Mouse (Mus musculus) hindbrain, embryonic 16.5 days (tissue): ENCODE results near the gene Musk. TPM values are rescaled to one million over a fixed set of nuclear protein-coding genes. Genes with fewer than 3 reads are reported as not detected.
"Not testable (repeated sequence)": the region's sequence is repeated elsewhere in the genome, so short reads cannot be mapped to it uniquely, and the experiment has no call there.

Experiments used
- ATAC-seq: fragments of 200-750 bp; cut with Nextera tagmentation; 2 replicates; pipeline ENCODE4 v1.8.0; 2017; ENCODE audit warnings: moderate TSS enrichment, moderate library complexity
- H3K27ac ChIP-seq: fragments of 300-500 bp; sonication (generic); 2 replicates; pipeline ENCODE4 v1.5.1; 2014; ENCODE audit warnings: low read depth, mild to moderate bottlenecking, control low read depth, low read length, moderate library complexity
- H3K27me3 ChIP-seq: fragments of 300-500 bp; sonication (generic); replicated peaks from 2 replicates; pipeline ENCODE4 v1.6.1; 2014; ENCODE audit warnings: low read length; ENCODE audit not compliant: control insufficient read depth, insufficient read depth
- H3K36me3 ChIP-seq: fragments of 300-500 bp; sonication (generic); 2 replicates; pipeline ENCODE4 v1.6.1; 2014; ENCODE audit warnings: mild to moderate bottlenecking, low read length, moderate library complexity, mixed read lengths; ENCODE audit not compliant: control insufficient read depth, insufficient read depth
- H3K4me1 ChIP-seq: fragments of 300-500 bp; sonication (generic); 2 replicates; pipeline ENCODE4 v1.6.1; 2014; ENCODE audit warnings: low read depth, low read length; ENCODE audit not compliant: control insufficient read depth, insufficient read depth
- H3K4me2 ChIP-seq: fragments of 300-500 bp; sonication (generic); 2 replicates; pipeline ENCODE4 v1.6.1; 2014; ENCODE audit warnings: mild to moderate bottlenecking, low read length, control low read depth, moderate library complexity
- H3K4me3 ChIP-seq: fragments of 300-500 bp; sonication (generic); 2 replicates; pipeline ENCODE4 v1.5.1; 2014; ENCODE audit warnings: mild to moderate bottlenecking, low read length, control low read depth, moderate library complexity
- H3K9ac ChIP-seq: fragments of 300-500 bp; sonication (generic); 2 replicates; pipeline ENCODE4 v1.6.1; 2014; ENCODE audit warnings: low read depth, mild to moderate bottlenecking, control low read depth, low read length, moderate library complexity
- H3K9me3 ChIP-seq: fragments of 300-500 bp; sonication (generic); 2 replicates; pipeline ENCODE4 v1.6.1; 2014; ENCODE audit warnings: mild to moderate bottlenecking, low read length, moderate library complexity; ENCODE audit not compliant: control insufficient read depth
- WGBS: fragments of 180-500 bp; shearing (Covaris S2); extraction: QIAGEN DNeasy Blood & Tissue Kit; methylation state at CpG from one replicate; pipeline ENCODE4 v1.1.7; 2014; 5-methylcytosine and 5-hydroxymethylcytosine counted together
- polyA plus RNA-seq: library from polyadenylated mRNA; unstranded; fragments of >200 nt; fragmentation: Nextera tagmentation; extraction: Ambion mirVana; gene quantifications from 2 replicates; pipeline ENCODE4 v1.2.1, GENCODE M21; 2015

The Musk gene
- polyA plus RNA-seq = 0.09 and 0.24 TPM in 2 replicates

- H3K9ac ChIP-seq = no peak within 1 kb of the TSS
- no peak within 1 kb of the TSS for H3K4me3 ChIP-seq
- H3K4me1 ChIP-seq = no peaks in the 10 kb centered on the region
- no peak within 1 kb of the TSS for H3K27ac ChIP-seq
- H3K36me3 ChIP-seq = no peaks in the 10 kb centered on the region
- H3K9me3 ChIP-seq = no peaks in the 10 kb centered on the region
- H3K4me2 ChIP-seq = no peak within 1 kb of the TSS
- ATAC-seq = no peak
- 73% methylated on average over 11 of the region's 11 CpGs for WGBS
- H3K27me3 ChIP-seq = no peaks in the 10 kb centered on the region
Measured at GRCm38 (mm10) chr4:58285687-58286086, at the start of gene Musk. Gene Musk (plus strand): TSS chr4:58285960.

GRCm38 (mm10) chr4:58240416-58240815, 45.3 kb upstream of the Musk start:
- H3K36me3 ChIP-seq = no peaks in the 10 kb centered on the region
- no peak overlapping the region for H3K4me3 ChIP-seq
- no peak overlapping the region for H3K27ac ChIP-seq
- H3K9ac ChIP-seq = no peak overlapping the region
- no peak for ATAC-seq
- H3K4me1 ChIP-seq = no peaks in the 10 kb centered on the region
- 78% methylated on average over 7 of the region's 7 CpGs for WGBS
- no peaks in the 10 kb centered on the region for H3K27me3 ChIP-seq
- no peak overlapping the region for H3K4me2 ChIP-seq
- no peaks in the 10 kb centered on the region; the same call in 1 of the 2 replicates for H3K9me3 ChIP-seq

GRCm38 (mm10) chr4:58245544-58245943, 40.2 kb upstream of the Musk start:
- Histone ChIP-seq H3K36me3 (no peaks in the 10 kb centered on the region), H3K4me1 (no peaks in the 10 kb centered on the region), H3K9me3 (no peaks in the 10 kb centered on the region), H3K9ac (no peak overlapping the region), H3K4me2 (no peak overlapping the region), H3K27ac (no peak overlapping the region), H3K4me3 (no peak overlapping the region), H3K27me3 (no peaks in the 10 kb centered on the region)
- 93% methylated on average over 1 of the region's 1 CpGs for WGBS
- no peak for ATAC-seq

- Histone ChIP-seq H3K27me3 (no peaks in the 10 kb centered on the region), H3K27ac (no peak overlapping the region), H3K4me3 (no peak overlapping the region), H3K36me3 (no peaks in the 10 kb centered on the region), H3K4me1 (no peaks in the 10 kb centered on the region), H3K9me3 (no peaks in the 10 kb centered on the region), H3K9ac (no peak overlapping the region), H3K4me2 (no peak overlapping the region)
- WGBS = 86% methylated on average over 3 of the region's 3 CpGs
- ATAC-seq = no peak
Measured at GRCm38 (mm10) chr4:58252381-58252780, 33.4 kb upstream of the Musk start.

- Histone ChIP-seq H3K27me3 (no peaks in the 10 kb centered on the region), H3K9me3 (no peaks in the 10 kb centered on the region), H3K9ac (no peak overlapping the region), H3K4me1 (no peaks in the 10 kb centered on the region), H3K4me3 (no peak overlapping the region), H3K4me2 (no peak overlapping the region), H3K27ac (no peak overlapping the region), H3K36me3 (no peaks in the 10 kb centered on the region)
- 36% methylated on average over 5 of the region's 5 CpGs for WGBS
- peak; percentile 63; the same call in 1 of the 2 replicates for ATAC-seq
Measured at GRCm38 (mm10) chr4:58253410-58253809, 32.4 kb upstream of the Musk start.

- not testable (repeated sequence) for ATAC-seq, H3K27me3 ChIP-seq, H3K9ac ChIP-seq, H3K4me2 ChIP-seq, H3K9me3 ChIP-seq, H3K4me3 ChIP-seq, H3K4me1 ChIP-seq, H3K27ac ChIP-seq, H3K36me3 ChIP-seq
- 95% methylated on average over 21 of the region's 21 CpGs for WGBS
Measured at GRCm38 (mm10) chr4:58260767-58261166, 25.0 kb upstream of the Musk start.

GRCm38 (mm10) chr4:58266294-58266693, 19.5 kb upstream of the Musk start:
- H3K9ac ChIP-seq = no peak overlapping the region
- 0 out of 2 replicates have a peak, but pooled peaks have one; percentile 61 for ATAC-seq
- no peaks in the 10 kb centered on the region for H3K27me3 ChIP-seq
- 56% methylated on average over 7 of the region's 7 CpGs for WGBS
- no peak overlapping the region for H3K27ac ChIP-seq
- no peaks in the 10 kb centered on the region for H3K36me3 ChIP-seq
- no peaks in the 10 kb centered on the region for H3K4me1 ChIP-seq
- no peaks in the 10 kb centered on the region for H3K9me3 ChIP-seq
- no peak overlapping the region for H3K4me3 ChIP-seq
- H3K4me2 ChIP-seq = no peak overlapping the region

GRCm38 (mm10) chr4:58268897-58269542, 16.7 kb upstream of the Musk start:
- Histone ChIP-seq H3K9me3 (no peaks in the 10 kb centered on the region), H3K27me3 (no peaks in the 10 kb centered on the region), H3K9ac (no peak overlapping the region), H3K36me3 (no peaks in the 10 kb centered on the region), H3K4me1 (no peaks in the 10 kb centered on the region), H3K4me2 (no peak overlapping the region), H3K4me3 (no peak overlapping the region), H3K27ac (no peak overlapping the region)
- WGBS = 75% methylated on average over 4 of the region's 4 CpGs
- no peak for ATAC-seq

- Histone ChIP-seq H3K4me1 (no peaks in the 10 kb centered on the region), H3K4me3 (no peak overlapping the region), H3K4me2 (no peak overlapping the region), H3K9me3 (no peaks in the 10 kb centered on the region), H3K36me3 (no peaks in the 10 kb centered on the region), H3K9ac (no peak overlapping the region), H3K27me3 (no peaks in the 10 kb centered on the region), H3K27ac (no peak overlapping the region)
- ATAC-seq = no peak
- WGBS = 100% methylated on average over 2 of the region's 2 CpGs
Measured at GRCm38 (mm10) chr4:58269961-58270360, 15.8 kb upstream of the Musk start.
